Mouse (Mus musculus) stomach, embryonic 14.5 days (tissue): Measurements from ENCODE around the gene 1700019D03Rik. TPM values are rescaled to one million over a fixed set of nuclear protein-coding genes. Genes with fewer than 3 reads are reported as not detected.

ENCODE experiments used
- ATAC-seq: fragments of 200-750 bp; cut with Nextera tagmentation; 2 replicates; pipeline ENCODE4 v1.8.0; 2017; ENCODE audit warnings: low read depth, moderate TSS enrichment; ENCODE audit not compliant: insufficient number of reproducible peaks, insufficient read depth, low FRiP score
- H3K27ac ChIP-seq: fragments of 300-500 bp; sonication (generic); 2 replicates; pipeline ENCODE4 v1.5.1; 2014; ENCODE audit warnings: mild to moderate bottlenecking, low read length, moderate library complexity, mixed read lengths
- H3K27me3 ChIP-seq: fragments of 300-500 bp; sonication (generic); 2 replicates; pipeline ENCODE4 v1.6.1; 2014; ENCODE audit warnings: low read length, control low read depth, mixed read lengths; ENCODE audit not compliant: control insufficient read depth, insufficient read depth
- H3K36me3 ChIP-seq: fragments of 300-500 bp; sonication (generic); 2 replicates; pipeline ENCODE4 v1.6.1; 2014; ENCODE audit warnings: mild to moderate bottlenecking, control low read depth, low read length, moderate library complexity, mixed read lengths; ENCODE audit not compliant: control insufficient read depth, insufficient read depth
- H3K4me1 ChIP-seq: fragments of 300-500 bp; sonication (generic); 2 replicates; pipeline ENCODE4 v1.6.1; 2014; ENCODE audit warnings: low read length, control low read depth, mixed read lengths; ENCODE audit not compliant: control insufficient read depth, insufficient read depth
- H3K4me2 ChIP-seq: fragments of 300-500 bp; sonication (generic); replicated peaks from 2 replicates; pipeline ENCODE4 v1.6.1; 2014; ENCODE audit warnings: low read depth, low read length, control low read depth
- H3K4me3 ChIP-seq: fragments of 300-500 bp; sonication (generic); 2 replicates; pipeline ENCODE4 v1.5.1; 2014; ENCODE audit warnings: low read depth, low read length, control low read depth
- H3K9ac ChIP-seq: fragments of 300-500 bp; sonication (generic); replicated peaks from 2 replicates; pipeline ENCODE4 v1.6.1; 2014; ENCODE audit warnings: low read depth, mild to moderate bottlenecking, control low read depth, low read length, moderate library complexity, mixed read lengths
- H3K9me3 ChIP-seq: fragments of 300-500 bp; sonication (generic); 2 replicates; pipeline ENCODE4 v1.6.1; 2016; ENCODE audit warnings: low read depth, low read length, control low read depth; ENCODE audit not compliant: control insufficient read depth
- WGBS: fragments of 180-500 bp; shearing (Covaris S2); extraction: QIAGEN DNeasy Blood & Tissue Kit; methylation state at CpG from one replicate; pipeline ENCODE4 v1.1.7; 2014; 5-methylcytosine and 5-hydroxymethylcytosine counted together
- polyA plus RNA-seq: library from polyadenylated mRNA; unstranded; fragments of >200 nt; fragmentation: Nextera tagmentation; extraction: Ambion mirVana; gene quantifications from 2 replicates; pipeline ENCODE4 v1.2.1, GENCODE M21; 2014

The 1700019D03Rik gene
- polyA plus RNA-seq, 1 experiment from 2014 or later = 6.2 TPM

- Histone ChIP-seq H3K27me3 (no peaks in the 10 kb centered on the region), H3K27ac (no peak overlapping the region), H3K4me2 (no peak overlapping the region), H3K9me3 (no peaks in the 10 kb centered on the region), H3K4me1 (no peaks in the 10 kb centered on the region), H3K36me3 (no peaks in the 10 kb centered on the region), H3K4me3 (no peak overlapping the region), H3K9ac (no peak overlapping the region)
- no peak for ATAC-seq
- WGBS = 86% methylated on average over 5 of the region's 5 CpGs
These were observed 17.5 kb upstream of the 1700019D03Rik start for GRCm38 (mm10) chr1:53037443-53037871.

DNA sequence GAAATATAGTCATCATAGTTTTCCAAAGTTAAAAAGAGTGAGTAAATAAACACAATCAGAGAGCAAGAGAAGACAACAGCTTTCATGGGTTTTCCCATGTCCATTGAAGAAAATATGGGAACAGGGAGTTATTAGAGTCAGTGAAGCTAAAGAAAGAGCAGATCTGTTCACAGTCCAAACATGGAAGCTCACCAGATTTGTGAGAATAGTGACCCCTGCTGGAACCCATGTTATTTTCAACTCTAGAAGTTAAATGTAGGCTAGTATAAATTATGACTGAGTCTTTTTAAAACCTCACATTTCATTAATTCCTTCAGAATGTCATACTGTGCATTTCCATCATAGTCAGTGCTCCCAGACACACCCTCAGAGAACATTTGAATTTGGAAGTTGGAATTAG, 12.6 kb upstream of the 1700019D03Rik start:
- ATAC-seq = no peak
- Histone ChIP-seq H3K36me3 (no peaks in the 10 kb centered on the region), H3K27me3 (no peaks in the 10 kb centered on the region), H3K4me1 (no peaks in the 10 kb centered on the region), H3K9ac (no peak overlapping the region), H3K4me3 (no peak overlapping the region), H3K27ac (no peak overlapping the region), H3K9me3 (no peaks in the 10 kb centered on the region), H3K4me2 (no peak overlapping the region)

GRCm38 (mm10) chr1:53018746-53019505, 1.1 kb downstream of the 1700019D03Rik start:
- H3K27me3 ChIP-seq = no peaks in the 10 kb centered on the region
- no peak overlapping the region for H3K27ac ChIP-seq
- no peak overlapping the region for H3K9ac ChIP-seq
- no peaks in the 10 kb centered on the region for H3K9me3 ChIP-seq
- no peaks in the 10 kb centered on the region for H3K4me1 ChIP-seq
- no peak for ATAC-seq
- H3K4me2 ChIP-seq = no peak overlapping the region
- H3K4me3 ChIP-seq = no peak overlapping the region
- 54% methylated on average over 3 of the region's 3 CpGs for WGBS
- no peaks in the 10 kb centered on the region for H3K36me3 ChIP-seq

GRCm38 (mm10) chr1:53015606-53016005, 4.4 kb downstream of the 1700019D03Rik start:
- H3K27ac ChIP-seq = no peak overlapping the region
- H3K9ac ChIP-seq = no peak overlapping the region
- no peaks in the 10 kb centered on the region for H3K36me3 ChIP-seq
- no peaks in the 10 kb centered on the region for H3K9me3 ChIP-seq
- no peak overlapping the region for H3K4me3 ChIP-seq
- 89% methylated on average over 5 of the region's 5 CpGs for WGBS
- H3K27me3 ChIP-seq = no peaks in the 10 kb centered on the region
- H3K4me1 ChIP-seq = no peaks in the 10 kb centered on the region
- ATAC-seq = no peak
- no peak overlapping the region for H3K4me2 ChIP-seq

DNA sequence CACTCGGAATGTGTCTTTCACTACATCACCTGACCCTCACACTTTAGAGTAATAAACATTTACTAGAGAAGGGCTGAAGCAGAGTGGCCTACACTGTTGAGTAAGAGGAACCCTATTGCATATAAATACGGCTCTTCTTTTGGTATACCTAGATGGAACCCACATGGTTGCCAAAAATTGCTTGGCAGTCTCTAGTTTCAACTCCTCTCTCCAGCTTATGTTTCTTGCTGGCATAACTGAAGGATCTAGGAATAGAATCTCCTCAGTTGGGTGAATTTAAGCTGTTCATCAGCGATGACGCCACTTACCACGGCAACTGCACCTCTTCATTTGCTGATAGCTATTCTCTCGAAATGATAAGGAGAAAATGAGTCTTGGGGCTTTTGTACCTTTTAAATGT, 5.3 kb downstream of the 1700019D03Rik start:
- Histone ChIP-seq H3K4me2 (no peak overlapping the region), H3K4me3 (no peak overlapping the region), H3K9ac (no peak overlapping the region), H3K4me1 (no peaks in the 10 kb centered on the region), H3K27ac (no peak overlapping the region), H3K9me3 (no peaks in the 10 kb centered on the region), H3K36me3 (no peaks in the 10 kb centered on the region), H3K27me3 (no peaks in the 10 kb centered on the region)
- WGBS = 77% methylated on average over 6 of the region's 6 CpGs
- no peak for ATAC-seq

GRCm38 (mm10) chr1:52986692-52987091, 33.3 kb downstream of the 1700019D03Rik start:
- no peak overlapping the region for H3K4me2 ChIP-seq
- H3K9me3 ChIP-seq = no peaks in the 10 kb centered on the region
- no peak for ATAC-seq
- H3K27me3 ChIP-seq = no peaks in the 10 kb centered on the region
- WGBS = 75% methylated on average over 5 of the region's 5 CpGs
- no peaks in the 10 kb centered on the region for H3K4me1 ChIP-seq
- H3K9ac ChIP-seq = no peak overlapping the region
- H3K27ac ChIP-seq = no peak overlapping the region
- H3K36me3 ChIP-seq = no peaks in the 10 kb centered on the region
- H3K4me3 ChIP-seq = no peak overlapping the region

DNA sequence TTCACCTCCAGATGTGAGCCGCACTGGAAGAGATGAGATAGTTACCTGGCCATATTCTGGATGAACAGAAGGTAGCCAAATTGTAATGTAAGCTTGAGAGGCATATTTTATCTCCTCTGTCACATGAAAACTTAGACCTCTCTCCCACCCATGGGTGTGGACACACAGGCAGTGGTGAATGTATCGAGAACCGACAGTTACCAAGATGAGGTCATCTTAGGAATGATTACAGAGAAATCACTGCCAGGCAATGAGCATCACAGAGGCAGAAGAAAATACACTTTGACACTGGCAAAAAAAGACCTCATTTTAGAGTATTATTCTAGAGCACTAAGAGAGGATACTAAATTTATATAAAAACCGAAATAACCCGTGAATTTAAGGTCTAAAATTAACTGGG, 46.8 kb downstream of the 1700019D03Rik start:
- 78% methylated on average over 5 of the region's 5 CpGs for WGBS

DNA sequence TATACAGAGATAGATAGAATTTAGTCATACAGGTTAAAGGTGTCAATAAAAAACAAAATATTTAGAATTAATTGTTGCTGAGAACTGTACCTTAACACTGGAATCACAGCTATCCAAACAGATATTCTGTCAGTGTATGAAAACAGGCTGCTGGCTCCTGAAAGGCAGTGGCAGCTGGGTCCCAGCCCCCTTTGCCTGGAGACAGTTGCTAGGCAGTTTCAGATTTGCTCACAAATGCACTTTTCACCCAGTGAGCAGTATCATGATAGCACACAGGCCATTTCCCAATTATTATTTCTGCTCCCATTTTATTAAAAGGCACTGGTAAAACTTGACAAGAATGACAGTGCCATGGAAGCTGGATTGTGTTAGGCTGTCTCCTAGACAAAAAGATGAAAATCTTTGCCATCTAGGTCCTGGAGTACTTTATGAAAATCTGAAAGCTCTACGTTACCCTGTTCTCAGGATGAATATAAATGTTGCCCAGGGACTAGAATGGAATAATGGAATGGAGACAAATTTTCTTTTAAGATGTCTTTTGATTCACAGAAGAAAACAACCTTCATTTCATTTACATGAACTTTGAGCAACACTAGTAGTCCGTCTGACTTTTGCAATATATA, 48.0 kb downstream of the 1700019D03Rik start:
- no peak overlapping the region for H3K9ac ChIP-seq
- no peaks in the 10 kb centered on the region for H3K27me3 ChIP-seq
- ATAC-seq = no peak
- no peaks in the 10 kb centered on the region for H3K9me3 ChIP-seq
- no peak overlapping the region for H3K4me3 ChIP-seq
- no peaks in the 10 kb centered on the region for H3K4me1 ChIP-seq
- no peaks in the 10 kb centered on the region for H3K36me3 ChIP-seq
- H3K4me2 ChIP-seq = no peak overlapping the region
- H3K27ac ChIP-seq = no peak overlapping the region
- 81% methylated on average over 2 of the region's 2 CpGs for WGBS

More for the DNA sequence above, 46.8 kb downstream of the 1700019D03Rik start:
- H3K9ac ChIP-seq = no peak overlapping the region
- no peak for ATAC-seq
- no peaks in the 10 kb centered on the region for H3K9me3 ChIP-seq
- H3K4me3 ChIP-seq = no peak overlapping the region
- H3K27me3 ChIP-seq = no peaks in the 10 kb centered on the region
- no peaks in the 10 kb centered on the region for H3K36me3 ChIP-seq
- H3K4me2 ChIP-seq = no peak overlapping the region
- H3K27ac ChIP-seq = no peak overlapping the region
- H3K4me1 ChIP-seq = no peaks in the 10 kb centered on the region
